Mouse (Mus musculus) forebrain, embryonic 12.5 days (tissue): ENCODE results near the gene Rab44. TPM values are rescaled to one million over a fixed set of nuclear protein-coding genes. Genes with fewer than 3 reads are reported as not detected.

Experiments
- ATAC-seq: fragments of 200-750 bp; cut with Nextera tagmentation; 2 replicates; pipeline ENCODE4 v1.8.0; 2017; ENCODE audit warnings: moderate TSS enrichment; ENCODE audit not compliant: low FRiP score
- H3K27ac ChIP-seq: fragments of 300-500 bp; sonication (generic); 2 replicates; pipeline ENCODE4 v1.5.1; 2016; ENCODE audit warnings: mild to moderate bottlenecking
- H3K27me3 ChIP-seq: fragments of 300-500 bp; sonication (generic); 2 replicates; pipeline ENCODE4 v1.6.1; 2016; ENCODE audit warnings: mild to moderate bottlenecking
- H3K36me3 ChIP-seq: fragments of 300-500 bp; sonication (generic); replicated peaks from 2 replicates; pipeline ENCODE4 v1.6.1; 2016; ENCODE audit warnings: mild to moderate bottlenecking
- H3K4me1 ChIP-seq: fragments of 300-500 bp; sonication (generic); 2 replicates; pipeline ENCODE4 v1.6.1; 2016
- H3K4me2 ChIP-seq: fragments of 300-500 bp; sonication (generic); 2 replicates; pipeline ENCODE4 v1.6.1; 2016; ENCODE audit warnings: mild to moderate bottlenecking, moderate library complexity
- H3K4me3 ChIP-seq: fragments of 300-500 bp; sonication (generic); replicated peaks from 2 replicates; pipeline ENCODE4 v1.5.1; 2016; ENCODE audit warnings: mild to moderate bottlenecking
- H3K9ac ChIP-seq: fragments of 300-500 bp; sonication (generic); 2 replicates; pipeline ENCODE4 v1.6.1; 2016; ENCODE audit warnings: mild to moderate bottlenecking
- H3K9me3 ChIP-seq: fragments of 300-500 bp; sonication (generic); 2 replicates; pipeline ENCODE4 v1.6.1; 2016
- WGBS: fragments of 180-500 bp; shearing (Covaris S2); methylation state at CpG from one replicate; pipeline ENCODE4 v1.1.7; 2016; 5-methylcytosine and 5-hydroxymethylcytosine counted together
- polyA plus RNA-seq: library from polyadenylated mRNA; unstranded; fragments of >200 nt; fragmentation: Nextera tagmentation; extraction: Ambion mirVana; gene quantifications from 2 replicates; pipeline ENCODE4 v1.2.1, GENCODE M21; 2016

Gene Rab44
- polyA plus RNA-seq, 1 experiment from 2014 or later: 0.09 TPM

DNA sequence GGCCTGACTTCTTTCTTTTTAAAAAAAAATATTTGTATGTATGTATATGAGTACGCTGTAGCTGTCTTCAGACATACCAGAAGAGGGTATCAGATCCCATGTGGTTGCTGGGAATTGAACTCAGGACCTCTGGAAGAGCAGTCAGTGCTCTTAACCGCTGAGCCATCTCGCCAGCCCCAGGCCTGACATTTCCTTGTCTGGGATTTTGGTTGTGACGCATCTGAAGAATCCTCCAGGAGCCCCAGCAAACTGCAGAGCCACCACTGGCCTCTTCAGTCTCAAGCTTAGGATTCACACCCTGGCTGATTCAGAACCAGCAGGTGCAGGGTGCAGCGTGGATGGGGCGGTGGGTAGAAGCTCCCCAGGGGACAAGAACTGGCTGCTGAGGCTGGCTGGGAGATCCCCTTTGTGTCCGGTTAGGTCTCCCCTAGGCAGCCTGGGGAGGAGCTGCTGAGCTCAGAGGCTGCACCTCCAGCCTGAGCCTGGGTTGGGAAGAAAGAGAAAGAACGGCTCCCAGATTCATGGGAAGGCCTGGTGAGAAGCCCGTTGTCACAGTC, 64.6 kb downstream of the Rab44 start:
- Histone ChIP-seq H3K4me3 (no peak overlapping the region), H3K36me3 (no peaks in the 10 kb centered on the region), H3K9ac (no peak overlapping the region), H3K9me3 (no peaks in the 10 kb centered on the region), H3K27me3 (peaks cover 2% of the 10 kb centered on the region; the same call in 1 of the 2 replicates), H3K4me2 (no peak overlapping the region), H3K4me1 (peaks cover 12% of the 10 kb centered on the region), H3K27ac (no peak overlapping the region)
- ATAC-seq: no peak
- 61% methylated on average over 9 of the region's 9 CpGs for WGBS

DNA sequence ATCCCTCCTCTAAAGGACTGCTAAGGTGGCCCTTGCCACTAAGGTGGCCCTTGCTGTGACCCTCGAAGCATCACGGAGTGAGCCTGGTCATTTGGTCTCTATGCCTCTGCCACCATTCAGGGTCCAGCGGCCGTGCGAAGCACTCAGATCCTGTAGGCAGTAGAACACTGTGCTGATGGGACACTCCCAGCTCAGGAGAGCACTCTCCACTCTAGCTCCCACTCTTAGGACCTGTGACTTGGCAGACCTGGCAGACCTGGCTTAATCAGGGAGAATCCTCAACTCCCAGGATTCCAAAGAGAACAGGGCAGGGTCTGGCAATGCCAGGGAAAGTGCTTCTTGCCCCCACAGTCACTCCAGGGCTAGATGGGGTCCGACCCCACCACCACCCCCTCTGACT, 66.0 kb downstream of the Rab44 start:
- Histone ChIP-seq H3K27ac (no peak overlapping the region), H3K4me1 (peaks cover 12% of the 10 kb centered on the region), H3K36me3 (no peaks in the 10 kb centered on the region), H3K9me3 (no peaks in the 10 kb centered on the region), H3K4me3 (no peak overlapping the region), H3K4me2 (no peak overlapping the region), H3K27me3 (peaks cover 9% of the 10 kb centered on the region; the same call in 1 of the 2 replicates), H3K9ac (no peak overlapping the region)
- ATAC-seq: no peak
- WGBS: 81% methylated on average over 6 of the region's 6 CpGs

DNA sequence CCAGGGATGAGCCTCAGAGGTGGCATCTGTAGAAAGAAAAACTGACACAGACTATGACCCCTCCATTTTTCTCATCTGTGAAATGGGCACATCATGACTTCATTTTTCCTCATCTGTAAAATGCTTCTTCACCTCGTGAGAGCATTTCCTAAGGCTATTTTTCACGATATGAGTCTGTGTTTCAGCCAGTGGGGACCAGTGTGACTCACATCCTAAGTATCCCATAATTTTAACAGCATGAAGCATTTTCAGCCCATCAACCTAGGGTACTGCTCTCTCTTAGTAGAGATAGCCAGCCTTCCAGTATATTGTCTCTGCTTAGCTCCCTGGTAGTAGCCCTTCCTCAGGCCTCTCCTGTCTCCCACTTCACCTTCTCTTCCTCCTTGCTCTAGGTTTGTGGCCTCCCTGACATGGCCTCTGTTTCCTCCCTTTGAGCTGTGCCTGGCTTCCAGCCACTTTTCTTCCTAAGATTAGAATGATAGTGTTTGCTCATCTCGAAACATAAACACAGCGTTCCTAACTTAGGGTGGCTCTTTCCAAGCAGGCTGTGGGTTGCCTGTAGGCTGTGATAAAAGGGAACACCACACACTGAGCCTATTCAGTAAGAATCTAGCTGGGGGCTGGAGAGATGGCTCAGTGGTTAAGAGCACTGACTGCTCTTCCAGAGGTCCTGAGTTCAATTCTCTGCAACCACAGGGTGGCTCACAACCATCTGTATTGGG, 66.6 kb downstream of the Rab44 start:
- Histone ChIP-seq H3K9me3 (no peaks in the 10 kb centered on the region), H3K9ac (no peak overlapping the region), H3K4me2 (no peak overlapping the region), H3K27me3 (peaks cover 9% of the 10 kb centered on the region; the same call in 1 of the 2 replicates), H3K36me3 (no peaks in the 10 kb centered on the region), H3K4me1 (peaks cover 19% of the 10 kb centered on the region), H3K27ac (no peak overlapping the region), H3K4me3 (no peak overlapping the region)
- ATAC-seq: no peak
- WGBS: 87% methylated on average over 4 of the region's 4 CpGs

DNA sequence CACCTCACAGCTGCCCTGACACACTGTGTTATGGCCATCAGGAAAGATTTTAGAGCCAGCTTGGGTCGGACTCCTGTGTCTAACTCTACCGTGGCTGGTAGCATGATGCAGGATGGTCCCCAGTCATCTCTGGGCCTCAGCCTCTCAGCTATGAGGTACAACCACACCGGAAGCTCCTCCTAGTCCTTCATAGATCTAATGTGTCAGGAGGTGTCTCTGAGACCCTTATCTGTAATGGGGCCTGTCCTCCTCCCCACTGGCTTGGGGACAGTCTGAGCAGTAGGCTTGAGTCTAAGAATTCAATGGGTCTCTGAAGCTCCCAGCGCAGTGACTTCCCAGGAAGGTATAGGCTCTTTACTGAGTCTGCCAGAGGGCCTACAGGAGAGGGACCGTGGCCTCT, 67.8 kb downstream of the Rab44 start:
- Histone ChIP-seq H3K27me3 (peaks cover 9% of the 10 kb centered on the region; the same call in 1 of the 2 replicates), H3K4me1 (peaks cover 22% of the 10 kb centered on the region), H3K36me3 (no peaks in the 10 kb centered on the region), H3K4me3 (no peak overlapping the region), H3K27ac (no peak overlapping the region), H3K9ac (no peak overlapping the region), H3K4me2 (no peak overlapping the region), H3K9me3 (no peaks in the 10 kb centered on the region)
- WGBS: 93% methylated on average over 5 of the region's 5 CpGs
- ATAC-seq: no peak

DNA sequence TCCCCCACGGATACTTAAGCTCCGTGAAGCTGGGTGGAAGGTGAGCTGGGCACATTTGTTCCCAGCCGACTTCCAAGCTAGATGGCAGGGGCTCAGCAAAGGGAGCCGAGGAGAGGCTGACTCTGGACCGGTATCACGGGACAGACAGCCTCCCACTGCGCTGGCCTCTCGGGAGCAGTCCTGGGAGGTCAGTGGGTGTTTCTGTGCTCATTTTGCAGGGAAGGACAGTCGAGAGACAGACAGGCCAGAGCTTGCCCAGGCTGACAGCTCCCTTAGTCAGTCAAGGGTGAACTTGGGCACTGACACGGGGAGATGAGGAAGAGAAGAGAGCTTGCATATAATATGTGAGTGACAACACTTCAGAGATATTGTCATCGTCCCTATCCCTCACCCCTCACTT, 69.2 kb downstream of the Rab44 start:
- no peak for ATAC-seq
- Histone ChIP-seq H3K4me3 (no peak overlapping the region), H3K27me3 (peaks cover 12% of the 10 kb centered on the region; the same call in 1 of the 2 replicates), H3K9me3 (no peaks in the 10 kb centered on the region), H3K4me2 (no peak overlapping the region), H3K9ac (no peak overlapping the region), H3K4me1 (peaks cover 31% of the 10 kb centered on the region), H3K36me3 (no peaks in the 10 kb centered on the region), H3K27ac (no peak overlapping the region)
- 63% methylated on average over 11 of the region's 11 CpGs for WGBS

DNA sequence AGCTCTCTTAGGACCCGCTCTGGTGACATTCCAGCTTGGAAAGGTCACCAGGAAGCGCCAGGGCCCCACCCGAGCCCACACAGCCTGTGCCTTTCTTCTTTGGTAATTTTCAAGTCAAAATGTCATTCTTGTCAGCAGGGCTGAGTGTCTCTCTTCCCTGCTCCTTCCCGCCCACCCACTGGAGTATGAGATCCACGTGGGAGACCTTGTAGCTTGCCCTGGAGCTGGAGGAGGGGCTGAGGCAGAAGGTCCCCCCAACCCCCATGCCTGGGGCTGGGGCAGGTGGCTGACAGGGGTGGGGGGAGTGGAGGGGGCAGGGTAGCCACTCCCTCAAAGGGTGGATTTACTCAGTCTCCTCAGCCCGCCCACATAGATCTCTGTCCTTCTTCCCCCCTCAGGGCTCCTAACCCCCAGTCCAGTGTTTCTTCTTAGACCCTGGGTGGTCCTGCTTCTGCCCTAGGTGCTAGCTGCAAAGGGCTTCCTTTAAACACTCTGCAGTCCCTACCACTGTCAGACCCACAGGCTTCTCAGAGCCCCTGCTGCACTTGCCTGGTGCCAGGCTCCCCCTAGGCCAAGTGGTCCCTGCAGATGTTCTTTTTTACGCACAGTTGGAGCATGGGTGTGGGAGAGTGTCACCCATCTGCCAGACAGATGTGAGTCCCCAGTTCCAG, 71.6 kb downstream of the Rab44 start:
- WGBS: 34% methylated on average over 7 of the region's 7 CpGs
- no peak for ATAC-seq
- H3K9ac ChIP-seq: peak overlapping the region; percentile 1; the same call in 1 of the 2 replicates
- no peak overlapping the region for H3K4me3 ChIP-seq
- no peaks in the 10 kb centered on the region for H3K9me3 ChIP-seq
- no peaks in the 10 kb centered on the region for H3K36me3 ChIP-seq
- H3K27me3 ChIP-seq: peaks cover 35% of the 10 kb centered on the region
- peaks cover 41% of the 10 kb centered on the region for H3K4me1 ChIP-seq
- no peak overlapping the region for H3K27ac ChIP-seq
- H3K4me2 ChIP-seq: no peak overlapping the region

DNA sequence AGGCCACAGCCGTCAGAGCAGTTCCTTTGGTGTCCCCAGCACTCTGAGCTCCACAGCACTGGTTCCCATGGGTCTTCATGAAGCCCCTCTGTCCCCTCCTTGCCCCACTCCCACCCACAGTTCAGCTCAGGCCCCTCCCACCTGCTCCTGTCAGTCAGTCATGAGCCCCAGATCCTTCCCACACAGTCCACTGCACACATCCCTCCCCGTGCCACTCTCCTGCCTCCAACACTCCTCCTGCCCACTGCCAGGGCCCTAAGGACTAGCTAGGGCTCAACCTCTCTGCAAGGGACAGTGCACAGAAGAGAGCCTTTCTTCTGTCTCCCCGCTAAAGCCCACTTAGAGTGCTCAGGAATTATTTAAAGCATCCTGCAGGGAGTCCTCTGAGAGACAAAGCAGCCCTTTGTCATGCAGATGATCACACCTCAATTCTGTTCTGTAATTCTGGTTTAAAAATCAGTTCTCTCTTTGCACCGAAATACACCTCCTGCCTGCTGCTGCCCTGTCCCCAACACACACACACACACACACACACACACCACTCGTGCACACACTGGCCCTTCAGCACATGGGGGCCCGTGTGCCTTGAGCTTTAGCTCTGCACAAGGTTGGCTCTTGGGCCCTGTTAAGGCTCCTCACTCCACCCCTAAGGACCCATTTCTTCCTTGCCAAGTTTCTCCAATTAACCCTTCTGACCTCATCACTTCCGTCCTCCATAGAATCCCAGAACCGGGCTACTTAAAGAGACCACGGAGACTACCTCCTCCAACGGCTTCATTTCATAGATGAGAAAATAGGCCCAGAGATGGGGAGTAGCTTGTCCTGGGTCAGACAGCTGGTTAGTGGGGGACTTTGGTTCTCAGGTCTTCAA, 73.3 kb downstream of the Rab44 start:
- peak; percentile 52; the same call in 1 of the 2 replicates for ATAC-seq
- H3K9ac ChIP-seq: 0 out of 2 replicates have a peak overlapping the region, but pooled peaks have one; percentile 1
- H3K36me3 ChIP-seq: no peaks in the 10 kb centered on the region
- 4% methylated on average over 10 of the region's 10 CpGs for WGBS
- peak overlapping the region; percentile 57 for H3K27ac ChIP-seq
- no peaks in the 10 kb centered on the region for H3K9me3 ChIP-seq
- peaks cover 43% of the 10 kb centered on the region for H3K27me3 ChIP-seq
- no peak overlapping the region for H3K4me3 ChIP-seq
- peaks cover 42% of the 10 kb centered on the region for H3K4me1 ChIP-seq
- no peak overlapping the region for H3K4me2 ChIP-seq

DNA sequence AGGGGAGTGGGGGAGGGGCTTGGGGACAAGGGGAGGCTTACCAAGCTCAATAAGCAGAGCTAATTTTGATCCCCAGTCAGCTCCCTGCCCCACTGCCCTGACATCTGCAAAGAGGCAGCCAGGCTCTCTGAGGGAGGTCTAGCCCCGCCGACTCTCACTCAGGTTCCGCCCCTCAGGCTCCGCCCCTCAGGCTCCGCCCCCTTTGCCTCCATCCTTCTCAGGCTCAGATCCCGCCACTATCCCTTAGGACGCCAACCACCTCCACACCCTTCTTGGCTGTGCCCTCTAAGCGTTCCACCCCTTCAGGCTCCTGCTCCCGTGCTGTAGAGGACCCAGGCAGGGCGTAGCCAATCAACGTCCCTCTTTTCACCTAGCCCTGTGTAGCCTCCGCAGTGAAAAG, 75.0 kb downstream of the Rab44 start:
- peaks cover 53% of the 10 kb centered on the region for H3K4me1 ChIP-seq
- H3K9me3 ChIP-seq: no peaks in the 10 kb centered on the region
- H3K36me3 ChIP-seq: no peaks in the 10 kb centered on the region
- H3K9ac ChIP-seq: no peak overlapping the region
- H3K27me3 ChIP-seq: peaks cover 37% of the 10 kb centered on the region
- H3K4me2 ChIP-seq: peak overlapping the region; percentile 13; the same call in 1 of the 2 replicates
- 6% methylated on average over 12 of the region's 12 CpGs for WGBS
- H3K27ac ChIP-seq: no peak overlapping the region
- ATAC-seq: peak; percentile 44; the same call in 1 of the 2 replicates
- H3K4me3 ChIP-seq: no peak overlapping the region

DNA sequence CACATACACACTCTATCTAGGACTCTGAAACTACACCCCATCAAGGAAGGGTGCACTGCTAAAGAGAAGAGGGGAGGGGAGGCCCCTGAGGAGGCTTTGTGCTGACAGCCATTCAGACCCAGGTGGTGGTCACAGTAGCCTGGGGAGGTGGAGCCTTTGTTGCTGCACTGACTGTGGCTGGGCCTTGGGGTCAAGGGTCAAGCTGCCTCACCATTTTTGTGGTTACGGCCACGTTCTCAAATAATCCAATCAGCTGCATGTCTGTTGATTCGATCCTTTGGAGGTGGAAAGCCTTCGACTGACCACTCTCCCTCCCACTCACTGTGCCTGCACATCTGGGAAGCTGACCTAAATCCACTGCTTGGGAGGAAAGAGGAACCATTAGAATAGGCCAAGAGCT, 81.6 kb downstream of the Rab44 start:
- Histone ChIP-seq H3K4me1 (peaks cover 34% of the 10 kb centered on the region), H3K27me3 (peaks cover 8% of the 10 kb centered on the region; the same call in 1 of the 2 replicates), H3K9me3 (no peaks in the 10 kb centered on the region), H3K4me3 (no peak overlapping the region), H3K27ac (no peak overlapping the region), H3K36me3 (no peaks in the 10 kb centered on the region), H3K4me2 (no peak overlapping the region), H3K9ac (no peak overlapping the region)
- ATAC-seq: no peak
- WGBS: 11% methylated on average over 4 of the region's 4 CpGs
